Mouse (Mus musculus) myocyte (in vitro differentiated cells): ENCODE results near the gene Spata48. TPM values are rescaled to one million over a fixed set of nuclear protein-coding genes. Genes with fewer than 3 reads are reported as not detected.

Source experiments
- H3K27me3 ChIP-seq: one replicate; pipeline ENCODE4 v1.6.1; 2011; ENCODE audit not compliant: control insufficient read depth, insufficient read depth, insufficient read length
- H3K36me3 ChIP-seq: one replicate; pipeline ENCODE4 v1.6.1; 2011; ENCODE audit not compliant: control insufficient read depth, insufficient read depth
- H3K4me2 ChIP-seq: one replicate; pipeline ENCODE4 v1.6.1; 2011; ENCODE audit warnings: low read depth, control low read depth
- H3K4me3 ChIP-seq: one replicate; pipeline ENCODE4 v1.5.1; 2011; ENCODE audit warnings: mild to moderate bottlenecking, control low read depth, moderate library complexity
- H3K79me2 ChIP-seq: one replicate; pipeline ENCODE4 v1.6.1; 2011; ENCODE audit not compliant: control insufficient read depth, insufficient read depth
- H3ac ChIP-seq: one replicate; pipeline ENCODE4 v1.6.1; 2011; ENCODE audit not compliant: control insufficient read depth, insufficient read length
- CEBPB ChIP-seq: IDR thresholded peaks from 2 replicates; pipeline ENCODE4 v1.6.1; 2011; ENCODE audit warnings: mild to moderate bottlenecking, moderate library complexity; ENCODE audit not compliant: poor library complexity, insufficient read depth, severe bottlenecking
- E2F4 ChIP-seq: IDR thresholded peaks from one replicate; pipeline ENCODE4 v1.6.1; 2011; ENCODE audit warnings: mild to moderate bottlenecking, control low read depth, moderate library complexity; ENCODE audit not compliant: insufficient read depth
- MAX ChIP-seq: IDR thresholded peaks from one replicate; pipeline ENCODE4 v1.6.1; 2011; ENCODE audit warnings: low read depth, mild to moderate bottlenecking, control low read depth
- MYOD1 ChIP-seq, 3 experiments: IDR thresholded peaks; one replicate each; pipeline ENCODE4 v1.6.1; 2011; ENCODE audit warnings: control low read depth in 2 of 3, low read depth in 2 of 3, mild to moderate bottlenecking in 2 of 3, moderate library complexity in 1 of 3; ENCODE audit not compliant: insufficient read length in 2 of 3, control insufficient read depth in 1 of 3
- MYOG ChIP-seq, 3 experiments: IDR thresholded peaks; one replicate each; pipeline ENCODE4 v1.6.1; 2011; ENCODE audit warnings: control low read depth in 2 of 3, low read depth in 2 of 3, mild to moderate bottlenecking in 2 of 3; ENCODE audit not compliant: insufficient read length in 2 of 3, control insufficient read depth in 1 of 3, insufficient read depth in 1 of 3
- POLR2A ChIP-seq: IDR thresholded peaks from one replicate; pipeline ENCODE4 v1.6.1; 2011; ENCODE audit warnings: low read depth, mild to moderate bottlenecking, control low read depth, moderate library complexity; ENCODE audit not compliant: insufficient read length
- POLR2AphosphoS2 ChIP-seq: IDR thresholded peaks from one replicate; pipeline ENCODE4 v1.6.1; 2011; ENCODE audit warnings: low read depth, control low read depth; ENCODE audit not compliant: insufficient read length
- REST ChIP-seq: IDR thresholded peaks from one replicate; pipeline ENCODE4 v1.6.1; 2011; ENCODE audit warnings: mild to moderate bottlenecking, control low read depth, moderate library complexity; ENCODE audit not compliant: insufficient read depth, insufficient read length
- SRF ChIP-seq: IDR thresholded peaks from one replicate; pipeline ENCODE4 v1.6.1; 2011; ENCODE audit warnings: low read depth; ENCODE audit not compliant: control insufficient read depth, insufficient read length
- TCF12 ChIP-seq: IDR thresholded peaks from one replicate; pipeline ENCODE4 v1.6.1; 2011; ENCODE audit warnings: mild to moderate bottlenecking, control low read depth; ENCODE audit not compliant: poor library complexity, insufficient read depth, severe bottlenecking
- TCF3 ChIP-seq: IDR thresholded peaks from one replicate; pipeline ENCODE4 v1.6.1; 2011; ENCODE audit warnings: low read depth, control low read depth; ENCODE audit not compliant: insufficient read length
- USF1 ChIP-seq: IDR thresholded peaks from one replicate; pipeline ENCODE4 v1.6.1; 2011; ENCODE audit warnings: low read depth, mild to moderate bottlenecking, control low read depth, moderate library complexity
- polyA plus RNA-seq: library from polyadenylated mRNA; unstranded; fragments of >200 nt; fragmentation: generic; extraction: Trizol; gene quantifications from one replicate; pipeline ENCODE4 v1.2.1, GENCODE M21; 2012; ENCODE audit warnings: missing spikeins

Gene Spata48
- polyA plus RNA-seq, 1 experiment = not detected

- Histone ChIP-seq H3K79me2 (no peaks in the 10 kb centered on the region), H3K4me2 (no peak overlapping the region)
- no peak for TF ChIP-seq USF1
Observed at GRCm38 (mm10) chr11:11499944-11500343, 38.0 kb downstream of the Spata48 start.

DNA sequence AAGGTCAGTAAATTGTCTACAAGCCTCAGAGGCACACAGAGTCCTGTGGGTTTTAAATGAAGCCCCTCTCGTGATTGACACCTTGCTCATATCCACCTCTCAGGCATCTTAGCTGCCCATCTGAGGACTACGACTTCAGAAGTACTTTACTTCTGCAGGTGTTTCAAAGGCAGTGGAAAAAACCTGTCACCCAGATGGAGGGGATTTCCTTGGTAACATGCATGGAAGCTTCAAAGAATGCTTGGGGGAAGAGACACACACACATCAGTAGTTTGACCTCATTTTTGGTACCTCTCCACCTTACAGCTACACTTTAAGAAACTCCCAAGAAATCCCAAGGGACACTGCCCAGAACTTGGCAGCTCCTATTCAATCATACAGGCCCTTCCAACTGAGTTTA is 44.3 kb downstream of the Spata48 start:
- Histone ChIP-seq H3K36me3 (no peaks in the 10 kb centered on the region), H3K4me3 (no peak overlapping the region), H3ac (no peak overlapping the region), H3K4me2 (no peak overlapping the region), H3K79me2 (no peaks in the 10 kb centered on the region), H3K27me3 (no peaks in the 10 kb centered on the region)
- no peak for TF ChIP-seq TCF3
- TF ChIP-seq E2F4 = no peak
- TF ChIP-seq USF1 = no peak
- no peak for TF ChIP-seq CEBPB
- no peak for TF ChIP-seq POLR2AphosphoS2
- no peak for TF ChIP-seq REST

More at GRCm38 (mm10) chr11:11499944-11500343, 38.0 kb downstream of the Spata48 start:
- H3K4me3 ChIP-seq = no peak overlapping the region
- no peak overlapping the region for H3ac ChIP-seq
- no peaks in the 10 kb centered on the region for H3K36me3 ChIP-seq
- H3K27me3 ChIP-seq = no peaks in the 10 kb centered on the region

DNA sequence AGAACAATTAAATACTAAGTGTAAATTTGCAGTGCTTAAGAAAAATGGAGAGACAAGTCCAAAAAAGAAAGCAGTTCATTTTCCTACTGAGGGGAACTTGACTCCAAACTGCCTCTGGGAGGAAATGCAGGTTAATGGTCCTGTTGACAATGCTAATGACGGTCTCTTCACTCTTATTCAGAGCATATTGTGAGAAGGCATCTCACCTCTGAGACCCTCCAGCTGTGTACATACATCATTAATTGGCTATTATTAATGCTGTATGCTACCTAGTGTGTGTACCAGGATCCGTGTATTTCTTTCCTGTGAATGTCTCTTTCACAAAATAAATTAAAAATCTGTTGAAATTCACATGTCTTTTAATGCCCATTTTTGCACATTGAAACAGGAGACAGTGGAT is 47.5 kb downstream of the Spata48 start:
- Histone ChIP-seq H3K4me2 (no peak overlapping the region), H3K36me3 (no peaks in the 10 kb centered on the region), H3K4me3 (no peak overlapping the region), H3K79me2 (no peaks in the 10 kb centered on the region), H3K27me3 (no peaks in the 10 kb centered on the region), H3ac (no peak overlapping the region)
- no peak for TF ChIP-seq MYOD1 (IDR thresholded peaks at IDR 0.05; ENCODE audit: control insufficient read depth in 1 of 3, insufficient read length in 2 of 3, low read depth in 2 of 3)
- no peak for TF ChIP-seq TCF3
- TF ChIP-seq POLR2A = no peak
- no peak for TF ChIP-seq MYOG (IDR thresholded peaks at IDR 0.05; ENCODE audit: control insufficient read depth in 1 of 3, insufficient read depth in 1 of 3, insufficient read length in 2 of 3, low read depth in 2 of 3)

DNA sequence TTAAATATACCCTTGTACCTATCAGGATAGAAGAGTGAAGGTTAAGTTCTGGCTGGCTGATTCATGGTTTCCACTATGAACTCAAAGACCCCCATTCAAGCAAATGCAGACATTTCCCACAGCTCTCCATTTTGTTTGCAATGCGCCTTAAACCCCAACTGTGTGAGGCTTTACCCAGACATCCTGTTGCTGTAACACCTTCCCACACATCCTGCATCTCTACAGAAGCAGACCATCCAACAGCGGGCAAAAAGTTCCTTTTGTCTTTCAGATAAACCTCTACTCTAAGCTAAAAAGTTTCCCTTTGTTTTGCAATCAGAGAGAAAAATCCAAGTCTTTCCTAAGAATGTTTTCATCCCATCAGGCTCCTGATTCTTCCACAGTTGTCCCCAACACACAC is 50.2 kb downstream of the Spata48 start:
- no peak overlapping the region for H3ac ChIP-seq
- H3K79me2 ChIP-seq = no peaks in the 10 kb centered on the region
- no peaks in the 10 kb centered on the region for H3K36me3 ChIP-seq
- no peaks in the 10 kb centered on the region for H3K27me3 ChIP-seq
- no peak overlapping the region for H3K4me2 ChIP-seq
- no peak for TF ChIP-seq POLR2A
- no peak for TF ChIP-seq REST
- no peak for TF ChIP-seq MYOD1 (IDR thresholded peaks at IDR 0.05; ENCODE audit: control insufficient read depth in 1 of 3, insufficient read length in 2 of 3, low read depth in 2 of 3)
- no peak for TF ChIP-seq TCF3
- no peak for TF ChIP-seq SRF
- no peak for TF ChIP-seq MYOG (IDR thresholded peaks at IDR 0.05; ENCODE audit: control insufficient read depth in 1 of 3, insufficient read depth in 1 of 3, insufficient read length in 2 of 3, low read depth in 2 of 3)
- no peak for TF ChIP-seq POLR2AphosphoS2
- no peak for TF ChIP-seq E2F4
- no peak for TF ChIP-seq MAX
- no peak for TF ChIP-seq CEBPB
- TF ChIP-seq TCF12 = no peak
- no peak for TF ChIP-seq USF1
- H3K4me3 ChIP-seq = no peak overlapping the region

DNA sequence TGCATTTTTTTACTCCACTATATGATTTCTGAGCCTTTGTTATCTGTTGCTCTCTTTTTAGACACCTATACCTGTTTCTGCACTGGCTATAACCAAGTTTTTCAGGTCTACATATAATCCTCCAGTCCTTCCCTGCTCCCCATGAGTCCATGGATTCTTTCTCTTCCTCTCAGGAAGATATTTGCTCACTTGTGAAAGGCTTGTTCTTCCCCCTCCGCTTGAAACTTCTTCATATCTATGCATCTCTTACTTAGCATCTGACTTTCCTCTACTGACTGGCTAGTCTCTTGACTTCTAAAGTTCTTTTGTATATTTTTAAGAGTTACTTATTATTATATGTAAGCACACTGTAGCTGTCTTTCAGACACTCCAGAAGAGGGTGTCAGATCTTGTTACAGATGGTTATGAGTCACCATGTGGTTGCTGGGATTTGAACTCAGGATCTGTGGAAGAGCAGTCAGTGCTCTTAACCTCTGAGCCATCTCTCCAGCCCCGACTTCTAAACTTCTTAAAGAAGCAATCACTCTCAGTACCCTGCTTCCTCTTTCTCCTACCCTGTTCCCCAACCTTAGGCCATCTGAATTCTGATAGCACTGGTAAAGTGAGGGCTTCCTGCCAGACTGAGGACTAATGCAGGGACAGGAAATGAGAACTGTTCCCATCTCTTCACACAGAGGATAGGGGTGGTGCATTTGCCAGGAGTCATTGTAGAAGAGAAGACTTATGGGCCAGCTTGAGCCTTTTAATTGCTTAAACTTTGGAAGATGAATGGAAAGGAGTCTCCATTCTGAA is 51.3 kb downstream of the Spata48 start:
- no peak overlapping the region for H3ac ChIP-seq
- H3K79me2 ChIP-seq = no peaks in the 10 kb centered on the region
- H3K4me3 ChIP-seq = no peak overlapping the region
- TF ChIP-seq TCF3 (no peak), MAX (no peak), POLR2AphosphoS2 (no peak), MYOD1 (IDR thresholded peaks at IDR 0.05; ENCODE audit: control insufficient read depth in 1 of 3, insufficient read length in 2 of 3, low read depth in 2 of 3) (no peak), REST (no peak), E2F4 (no peak), USF1 (no peak), MYOG (IDR thresholded peaks at IDR 0.05; ENCODE audit: control insufficient read depth in 1 of 3, insufficient read depth in 1 of 3, insufficient read length in 2 of 3, low read depth in 2 of 3) (no peak), TCF12 (no peak), CEBPB (no peak), SRF (no peak), POLR2A (no peak)
- no peaks in the 10 kb centered on the region for H3K36me3 ChIP-seq
- H3K4me2 ChIP-seq = no peak overlapping the region
- no peaks in the 10 kb centered on the region for H3K27me3 ChIP-seq
